Mouse (Mus musculus): ENCODE data around the gene Jph2. TPM values are rescaled to one million over a fixed set of nuclear protein-coding genes. Genes with fewer than 3 reads are reported as not detected.

Gene Jph2
- polyA plus RNA-seq, 1 experiment: 38.4 TPM

DNA sequence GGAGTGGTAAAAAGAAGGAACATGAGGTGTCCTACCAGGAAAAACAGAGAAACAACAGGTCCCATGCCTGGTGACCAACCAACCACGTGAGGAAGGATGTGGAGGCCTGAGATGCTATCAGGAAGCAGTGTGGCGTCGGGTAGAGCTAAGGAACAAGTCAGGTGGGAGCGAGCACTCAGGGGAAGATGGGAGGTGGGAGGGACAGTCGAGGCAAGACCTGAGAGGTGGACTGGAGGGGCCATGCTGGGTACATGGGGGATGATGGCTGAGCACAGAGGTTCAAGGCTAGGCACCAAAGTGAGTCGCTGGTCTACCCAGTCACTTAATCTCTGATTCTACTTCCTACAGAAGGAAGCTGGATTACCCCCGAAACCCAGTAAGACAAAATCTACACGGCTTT is 42.1 kb downstream of the Jph2 start:
- H3K4me3 ChIP-seq (replicated peaks; ENCODE audit: extremely low read depth, low read depth, low read length): no peak overlapping the region
- TF ChIP-seq CTCF (IDR thresholded peaks at IDR 0.05; ENCODE audit: insufficient read depth, low read length) (no peak), POLR2A (IDR thresholded peaks at IDR 0.05; ENCODE audit: borderline replicate concordance, extremely low read depth, low read depth, low read length) (no peak)
- no peaks in the 10 kb centered on the region for H3K4me1 ChIP-seq (ENCODE audit: control insufficient read depth, insufficient read depth, low read length)
- DNase-seq: no peak
- WGBS: 73% methylated on average over 8 of the region's 8 CpGs

DNA sequence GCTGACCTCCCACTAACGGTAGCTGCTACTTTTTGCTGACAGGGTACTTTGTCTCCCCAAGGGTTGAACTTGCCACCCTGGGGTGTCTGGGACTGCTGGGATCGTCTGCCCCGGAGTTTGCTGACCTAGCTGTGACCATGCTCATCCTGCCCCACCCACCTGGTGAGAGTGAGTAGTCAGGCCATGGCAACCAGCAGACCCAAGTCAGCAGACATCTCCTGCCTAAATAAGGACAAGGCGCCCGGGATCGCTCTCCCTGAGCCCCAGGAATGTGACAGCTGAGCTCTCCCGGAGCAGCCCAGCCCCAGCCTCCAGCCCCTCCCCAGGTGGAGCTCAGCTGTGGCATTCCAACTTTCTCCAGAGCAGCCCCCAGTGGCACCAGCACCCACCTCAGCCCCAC is 44.1 kb downstream of the Jph2 start:
- TF ChIP-seq CTCF (IDR thresholded peaks at IDR 0.05; ENCODE audit: insufficient read depth, low read length) (no peak), POLR2A (IDR thresholded peaks at IDR 0.05; ENCODE audit: borderline replicate concordance, extremely low read depth, low read depth, low read length) (no peak)
- H3K4me3 ChIP-seq (replicated peaks; ENCODE audit: extremely low read depth, low read depth, low read length): no peak overlapping the region
- H3K4me1 ChIP-seq (ENCODE audit: control insufficient read depth, insufficient read depth, low read length): no peaks in the 10 kb centered on the region
- no peak for DNase-seq
- 14% methylated on average over 7 of the region's 7 CpGs for WGBS

DNA sequence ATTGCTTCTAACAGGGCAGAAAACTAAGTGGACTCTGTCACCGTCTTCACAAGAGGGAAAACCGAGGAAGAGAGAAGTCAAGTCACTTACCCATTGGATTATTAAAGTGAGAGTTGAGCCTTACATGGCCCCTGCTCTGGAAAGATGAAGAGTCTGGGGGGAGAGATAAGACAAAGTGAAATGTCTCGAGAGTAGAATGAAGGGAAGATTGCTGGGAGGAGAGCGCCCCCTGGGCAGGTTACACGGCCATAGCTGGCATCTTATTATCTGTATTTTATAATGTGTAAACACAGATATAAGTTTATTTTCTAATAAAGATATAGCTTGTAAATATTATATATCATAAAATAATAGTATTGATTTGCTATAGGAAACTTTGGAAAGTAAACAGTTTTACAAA is 47.4 kb downstream of the Jph2 start:
- Histone ChIP-seq H3K4me1 (ENCODE audit: control insufficient read depth, insufficient read depth, low read length) (no peaks in the 10 kb centered on the region), H3K4me3 (replicated peaks; ENCODE audit: extremely low read depth, low read depth, low read length) (no peak overlapping the region)
- DNase-seq: no peak
- WGBS: 50% methylated on average over 5 of the region's 5 CpGs
- TF ChIP-seq POLR2A (IDR thresholded peaks at IDR 0.05; ENCODE audit: borderline replicate concordance, extremely low read depth, low read depth, low read length) (no peak), CTCF (IDR thresholded peaks at IDR 0.05; ENCODE audit: insufficient read depth, low read length) (peak; percentile 45)

DNA sequence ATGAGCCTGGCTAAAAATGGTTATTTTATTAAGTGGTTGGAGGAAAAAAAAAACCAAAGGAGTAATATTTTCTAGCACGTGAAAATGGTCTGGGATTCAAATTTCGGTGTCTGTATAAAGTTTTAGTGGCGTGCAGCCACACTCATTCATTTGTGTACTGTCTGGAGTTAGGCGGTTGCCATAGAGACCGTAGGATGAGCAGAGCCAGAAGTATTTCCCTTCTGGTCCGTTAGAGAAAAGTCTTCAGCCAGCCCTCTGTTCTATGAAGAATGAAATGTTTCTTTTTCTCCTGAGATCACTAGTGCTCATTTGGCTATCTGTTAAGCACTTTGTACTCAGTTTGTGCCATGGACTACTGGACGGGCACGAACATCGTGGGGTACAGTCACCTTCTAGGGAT is 48.4 kb downstream of the Jph2 start:
- DNase-seq: no peak
- WGBS: 47% methylated on average over 9 of the region's 9 CpGs
- no peak for TF ChIP-seq POLR2A (IDR thresholded peaks at IDR 0.05; ENCODE audit: borderline replicate concordance, extremely low read depth, low read depth, low read length)

DNA sequence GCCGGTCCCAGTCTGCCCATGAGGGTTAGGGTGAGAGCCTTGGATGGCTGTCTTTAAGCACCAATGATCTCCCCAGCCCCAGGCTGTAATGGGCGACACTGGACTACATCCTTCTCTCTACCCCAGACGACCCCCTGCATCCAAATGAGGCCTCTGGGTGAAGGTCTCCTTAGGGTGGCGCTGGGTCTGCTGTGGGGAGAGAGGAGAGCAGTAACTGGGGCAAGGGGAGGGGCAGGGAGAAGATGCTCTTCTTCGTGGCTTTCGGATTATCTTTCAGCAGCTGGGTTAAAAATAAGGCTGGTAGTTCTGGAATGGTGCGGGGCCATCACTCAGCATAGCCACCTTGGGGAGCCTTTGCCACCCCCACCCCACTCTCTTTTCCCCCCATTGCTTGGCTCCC is 49.1 kb downstream of the Jph2 start:
- TF ChIP-seq POLR2A (IDR thresholded peaks at IDR 0.05; ENCODE audit: borderline replicate concordance, extremely low read depth, low read depth, low read length) (no peak), CTCF (IDR thresholded peaks at IDR 0.05; ENCODE audit: insufficient read depth, low read length) (no peak)
- no peak for DNase-seq
- 74% methylated on average over 7 of the region's 7 CpGs for WGBS
- no peaks in the 10 kb centered on the region for H3K4me1 ChIP-seq (ENCODE audit: control insufficient read depth, insufficient read depth, low read length)
- no peak overlapping the region for H3K4me3 ChIP-seq (replicated peaks; ENCODE audit: extremely low read depth, low read depth, low read length)

More for the DNA sequence above, 48.4 kb downstream of the Jph2 start:
- Histone ChIP-seq H3K4me1 (ENCODE audit: control insufficient read depth, insufficient read depth, low read length) (no peaks in the 10 kb centered on the region), H3K4me3 (replicated peaks; ENCODE audit: extremely low read depth, low read depth, low read length) (no peak overlapping the region)

DNA sequence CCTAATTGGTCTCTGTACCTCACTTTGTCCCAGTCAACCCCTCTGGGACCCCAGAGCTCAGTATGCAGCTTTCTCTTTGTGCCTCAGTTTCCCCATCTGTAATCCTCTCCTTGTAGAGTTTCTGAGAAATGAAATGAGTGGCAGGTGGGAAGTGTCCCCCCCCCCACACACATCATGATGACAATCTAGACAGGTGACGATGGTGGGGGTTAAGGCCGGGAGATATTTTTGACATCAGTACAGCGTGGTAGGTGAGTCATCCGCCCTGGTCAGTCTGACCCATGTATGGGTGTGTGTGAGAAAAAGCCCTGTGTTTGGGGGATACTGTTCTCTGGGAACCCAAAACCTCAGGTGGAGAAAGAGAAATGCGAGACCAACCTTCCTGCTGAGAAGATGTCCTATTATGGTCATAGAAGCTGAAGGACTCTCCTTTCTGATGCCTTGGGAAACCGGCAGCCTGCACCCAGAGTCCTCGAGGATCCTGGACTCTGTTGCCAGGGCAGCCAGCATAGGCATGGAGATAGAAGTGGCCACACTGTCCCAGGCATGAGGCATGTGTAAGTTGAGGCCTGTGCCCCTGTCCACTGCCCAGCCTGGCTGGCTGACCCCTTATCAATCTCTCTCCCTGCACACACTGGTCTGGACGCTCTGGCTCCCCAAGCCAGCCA is 50.1 kb downstream of the Jph2 start:
- no peak for DNase-seq
- no peak for TF ChIP-seq POLR2A (IDR thresholded peaks at IDR 0.05; ENCODE audit: borderline replicate concordance, extremely low read depth, low read depth, low read length)
- no peak for TF ChIP-seq CTCF (IDR thresholded peaks at IDR 0.05; ENCODE audit: insufficient read depth, low read length)
- H3K4me1 ChIP-seq (ENCODE audit: control insufficient read depth, insufficient read depth, low read length): no peaks in the 10 kb centered on the region
- no peak overlapping the region for H3K4me3 ChIP-seq (replicated peaks; ENCODE audit: extremely low read depth, low read depth, low read length)
- 76% methylated on average over 8 of the region's 8 CpGs for WGBS

DNA sequence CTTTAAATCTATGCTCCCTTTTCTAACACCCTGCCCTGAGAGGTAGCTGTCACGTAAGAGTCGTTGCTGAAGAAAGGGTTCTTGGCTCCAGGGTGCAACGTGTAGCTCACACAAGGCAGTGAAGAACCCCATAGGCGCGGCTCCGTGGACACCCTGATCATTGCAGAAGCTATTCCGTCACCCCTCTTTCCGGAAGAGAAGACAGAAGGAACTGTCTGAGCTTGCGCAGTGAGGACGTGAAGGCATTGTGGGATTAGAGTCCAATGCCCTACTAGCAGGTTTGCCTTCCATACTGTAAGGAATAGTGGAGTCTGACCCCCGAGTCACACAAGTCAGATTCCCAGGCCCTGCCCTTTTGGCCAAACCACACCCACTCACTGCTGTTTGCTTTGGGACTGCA is 51.3 kb downstream of the Jph2 start:
- no peak for TF ChIP-seq CTCF (IDR thresholded peaks at IDR 0.05; ENCODE audit: insufficient read depth, low read length)
- no peak for DNase-seq
- H3K4me3 ChIP-seq (replicated peaks; ENCODE audit: extremely low read depth, low read depth, low read length): no peak overlapping the region
- no peaks in the 10 kb centered on the region for H3K4me1 ChIP-seq (ENCODE audit: control insufficient read depth, insufficient read depth, low read length)
- WGBS: 71% methylated on average over 11 of the region's 11 CpGs

DNA sequence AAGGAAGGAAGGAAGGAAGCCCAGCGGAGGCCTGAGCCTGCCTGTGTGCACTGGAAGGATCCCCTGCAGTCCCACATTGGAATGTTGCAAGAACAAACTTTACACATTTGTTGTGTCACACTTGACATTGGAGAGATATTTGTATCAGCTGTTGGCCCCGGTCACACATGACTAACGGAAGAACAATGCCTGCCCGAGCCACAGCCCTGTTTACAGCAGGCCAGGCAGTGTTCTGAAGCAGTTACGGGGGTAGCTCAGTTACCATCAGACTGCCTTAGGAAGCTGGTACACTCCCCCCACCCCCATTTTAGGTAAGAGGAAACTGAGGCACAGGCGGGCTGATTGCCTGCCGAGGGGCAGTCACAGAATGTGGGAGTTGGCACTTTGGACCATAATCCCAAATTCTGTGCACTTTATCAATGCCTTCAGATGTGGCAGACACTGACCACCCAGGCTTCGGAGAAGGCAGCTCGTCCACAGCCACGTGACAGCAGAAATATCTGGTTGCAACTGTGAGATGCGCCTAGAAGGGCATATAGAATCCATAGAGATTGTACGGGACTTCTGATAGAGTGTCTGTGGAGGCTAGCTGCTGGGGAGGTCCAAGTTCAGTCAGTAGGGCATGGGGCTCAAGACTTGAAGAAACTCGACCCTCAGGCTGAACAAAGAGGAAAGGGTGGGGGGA is 52.7 kb downstream of the Jph2 start:
- Histone ChIP-seq H3K4me1 (ENCODE audit: control insufficient read depth, insufficient read depth, low read length) (no peaks in the 10 kb centered on the region), H3K4me3 (replicated peaks; ENCODE audit: extremely low read depth, low read depth, low read length) (no peak overlapping the region)
- 54% methylated on average over 13 of the region's 13 CpGs for WGBS
- no peak for TF ChIP-seq CTCF (IDR thresholded peaks at IDR 0.05; ENCODE audit: insufficient read depth, low read length)
- TF ChIP-seq POLR2A (IDR thresholded peaks at IDR 0.05; ENCODE audit: borderline replicate concordance, extremely low read depth, low read depth, low read length): peak; percentile 12; the same call in 1 of the 2 replicates
- no peak for DNase-seq

DNA sequence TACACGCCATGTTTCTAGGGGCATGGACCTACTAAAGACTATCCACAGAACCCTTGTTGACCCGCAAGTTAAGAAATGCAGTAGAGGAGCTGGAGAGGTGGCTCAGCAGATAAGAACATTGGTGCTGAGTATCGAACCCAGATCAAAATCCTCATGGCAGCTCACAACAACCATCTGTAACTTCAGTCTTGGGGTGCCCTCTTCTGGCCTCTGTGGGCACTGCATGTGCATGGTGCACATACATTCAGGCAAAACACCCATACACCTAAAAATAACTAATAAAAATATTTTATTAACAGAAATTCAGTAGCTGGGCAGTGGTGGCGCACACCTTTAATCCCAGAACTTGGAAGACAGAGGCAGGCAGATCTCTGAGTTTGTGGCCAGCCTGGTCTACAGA is 54.1 kb downstream of the Jph2 start:
- WGBS: 92% methylated on average over 4 of the region's 4 CpGs
- no peaks in the 10 kb centered on the region for H3K4me1 ChIP-seq (ENCODE audit: control insufficient read depth, insufficient read depth, low read length)
- no peak for DNase-seq
- TF ChIP-seq CTCF (IDR thresholded peaks at IDR 0.05; ENCODE audit: insufficient read depth, low read length) (peak; percentile 48), POLR2A (IDR thresholded peaks at IDR 0.05; ENCODE audit: borderline replicate concordance, extremely low read depth, low read depth, low read length) (no peak)
- no peak overlapping the region for H3K4me3 ChIP-seq (replicated peaks; ENCODE audit: extremely low read depth, low read depth, low read length)

DNA sequence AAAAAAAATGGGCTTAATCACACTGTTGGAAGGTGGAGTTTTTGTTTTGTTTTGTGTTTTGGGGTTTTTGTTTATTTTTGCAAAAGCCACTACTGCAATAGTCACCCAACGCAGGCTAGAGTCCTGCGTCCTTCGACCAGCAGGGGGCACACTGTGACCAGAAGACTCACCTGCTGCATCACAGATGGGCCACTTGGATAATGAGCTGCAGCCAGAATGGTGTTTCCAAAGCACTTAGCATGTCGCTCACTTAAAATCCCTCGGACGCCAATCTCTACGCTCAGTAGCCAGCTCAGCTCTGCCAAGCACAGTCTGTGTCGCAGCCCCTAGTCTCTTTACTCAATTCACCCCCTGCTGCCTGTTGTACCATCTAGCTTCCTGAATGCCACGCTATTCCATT is 57.5 kb downstream of the Jph2 start:
- TF ChIP-seq POLR2A (IDR thresholded peaks at IDR 0.05; ENCODE audit: borderline replicate concordance, extremely low read depth, low read depth, low read length) (no peak), CTCF (IDR thresholded peaks at IDR 0.05; ENCODE audit: insufficient read depth, low read length) (peak; percentile 93)
- 25% methylated on average over 9 of the region's 9 CpGs for WGBS
- peak; percentile 30 for DNase-seq
- H3K4me1 ChIP-seq (ENCODE audit: control insufficient read depth, insufficient read depth, low read length): no peaks in the 10 kb centered on the region
- no peak overlapping the region for H3K4me3 ChIP-seq (replicated peaks; ENCODE audit: extremely low read depth, low read depth, low read length)

All from lung, adult 2 months (tissue).